Mouse (Mus musculus) inflammation-experienced regulatory T-cells, adult 6 months (primary cell): ENCODE measurements around the gene A930017K11Rik. TPM values are rescaled to one million over a fixed set of nuclear protein-coding genes. Genes with fewer than 3 reads are reported as not detected.
A peak's percentile ranks its signal among the peaks of the same experiment; 100 is the strongest.

Experiments used
- ATAC-seq: one replicate; pipeline ENCODE4 v1.8.0; 2017
- polyA plus RNA-seq, 3 experiments: library from polyadenylated mRNA; unstranded; fragments of 100-300 nt; shearing (Covaris generic); gene quantifications; one replicate each; pipeline ENCODE4 v1.2.1; 2017

Gene A930017K11Rik
- polyA plus RNA-seq, 3 experiments from 2014 or later, result not detected

DNA sequence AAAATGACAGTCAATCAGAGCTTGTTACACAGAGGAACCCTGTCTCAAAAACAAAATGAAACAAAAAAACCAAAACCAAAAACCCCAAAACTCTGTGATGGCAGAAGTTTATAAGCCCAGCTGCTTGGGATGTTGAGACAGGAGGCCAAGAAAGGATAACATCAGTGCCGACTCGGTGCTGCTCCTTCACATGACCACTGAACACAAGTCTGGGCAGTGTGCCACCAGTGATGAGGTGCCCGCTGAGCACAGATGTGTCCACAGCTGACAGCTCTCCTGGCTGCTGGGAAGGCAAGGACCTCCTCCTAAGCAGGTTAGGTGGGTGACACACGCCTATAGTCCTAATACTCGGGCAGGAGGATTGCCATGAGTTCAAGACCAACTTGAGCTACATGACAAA, 30.2 kb downstream of the A930017K11Rik start:
- ATAC-seq, result no peak

DNA sequence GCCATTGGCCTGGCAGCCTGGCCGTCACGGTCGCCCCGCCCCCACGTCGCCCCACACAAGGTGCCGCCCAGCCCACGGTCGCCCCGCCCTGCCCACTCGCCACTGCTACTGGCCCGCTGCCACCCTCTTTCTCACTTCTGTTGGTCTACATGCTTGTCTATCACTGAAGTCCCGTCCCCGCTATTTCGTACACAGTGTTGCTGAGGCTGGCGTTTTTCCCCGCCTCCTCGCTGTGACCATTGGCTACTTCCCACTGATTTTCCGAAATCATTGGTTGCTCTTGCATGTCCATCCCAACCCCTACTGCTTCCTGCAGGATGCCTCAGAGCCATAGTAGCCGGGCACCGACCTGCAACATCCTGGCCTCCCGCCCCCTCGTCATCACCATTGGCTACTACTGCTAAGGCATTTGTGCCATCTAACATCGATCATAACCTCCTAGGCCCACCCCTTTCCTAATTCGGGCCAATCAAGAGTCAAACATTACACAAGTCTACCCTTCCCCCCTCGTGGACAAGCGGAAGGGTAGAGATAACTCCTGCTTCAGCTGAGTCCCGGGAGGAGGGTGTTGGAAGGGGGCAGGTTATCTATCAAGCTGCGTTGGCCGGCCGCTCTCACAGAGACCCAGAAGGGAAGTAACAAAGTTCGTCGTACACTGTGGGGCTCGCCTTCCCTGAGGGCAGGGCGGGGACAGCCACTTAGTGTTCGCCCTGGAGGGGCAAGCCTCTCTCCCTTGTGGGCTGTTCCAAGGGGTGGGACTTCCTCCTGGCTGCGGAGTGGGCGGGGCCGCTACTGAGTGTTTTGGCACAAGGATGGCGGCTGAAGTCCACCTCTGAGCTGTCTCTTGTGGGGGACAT, 32.4 kb downstream of the A930017K11Rik start:
- ATAC-seq, result peak; percentile 93

DNA sequence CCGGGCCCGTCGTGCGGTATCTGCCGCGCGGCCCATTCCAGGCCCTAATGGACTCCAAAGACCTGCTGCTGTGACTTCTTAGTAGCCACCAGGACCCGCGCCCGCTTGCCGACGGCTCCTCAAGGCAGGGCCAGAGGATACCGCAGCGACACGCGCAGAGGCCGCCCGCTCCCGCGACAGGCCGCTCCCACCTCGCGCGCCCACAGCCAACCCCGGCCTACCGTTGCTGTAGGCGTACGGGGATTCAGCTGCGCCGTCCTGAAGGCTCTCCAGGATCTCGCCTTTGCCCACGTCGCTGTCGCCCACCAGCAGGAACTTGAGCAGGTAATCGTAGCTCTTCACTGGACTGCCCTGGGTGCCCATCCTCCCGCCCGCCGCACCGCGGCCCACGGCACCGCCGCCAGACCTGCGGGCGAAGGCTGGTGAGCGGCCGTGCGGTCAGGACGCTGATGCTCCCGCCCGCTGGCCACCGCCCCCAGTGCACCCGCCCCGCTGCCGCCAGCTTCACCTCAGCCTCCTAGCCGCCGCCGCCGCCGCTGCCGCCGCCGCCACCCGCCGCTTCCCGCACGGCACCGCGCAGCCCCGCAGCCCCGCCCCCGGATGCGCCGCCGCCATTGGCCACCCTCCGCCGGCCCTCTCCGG, 33.1 kb downstream of the A930017K11Rik start, which contains the start of gene Rab40c:
TSS of gene Rab40c (minus strand) at position 584 of the 642 bp plus-strand sequence.
- no peak for ATAC-seq

DNA sequence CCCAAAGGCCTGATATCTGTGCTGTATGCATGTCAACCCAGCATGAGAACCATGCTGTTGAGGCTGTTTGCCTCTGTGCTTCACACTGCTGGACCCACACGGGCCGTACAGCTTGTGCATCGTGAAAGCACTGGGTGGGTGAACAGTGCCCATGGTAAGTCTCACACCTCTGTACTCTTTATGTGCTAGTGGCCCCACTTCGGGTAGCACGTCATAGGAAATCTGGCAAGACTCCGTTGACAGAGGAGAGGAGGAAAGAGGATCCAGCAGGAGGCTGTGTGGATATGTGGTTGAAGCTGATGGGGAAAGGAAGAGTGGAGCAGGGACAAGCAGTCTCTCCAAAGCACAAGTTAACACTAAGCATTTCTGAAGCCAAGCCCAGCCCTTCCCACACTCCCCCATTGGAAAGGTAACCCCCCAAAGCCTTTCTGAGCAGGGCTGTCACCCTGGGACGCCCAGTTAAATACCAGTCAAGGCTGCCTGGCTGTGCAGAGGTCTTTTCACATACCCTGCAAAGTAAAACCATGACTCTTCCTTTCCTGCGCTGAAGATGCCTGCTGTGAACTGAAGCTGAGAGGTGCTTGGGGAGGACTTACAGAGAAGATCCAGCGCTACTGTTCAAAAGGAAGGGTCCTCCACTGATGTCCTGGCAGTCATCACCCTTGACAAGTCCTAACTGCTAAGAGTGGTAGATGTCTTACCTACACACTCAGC, 34.2 kb downstream of the A930017K11Rik start:
- no peak for ATAC-seq

DNA sequence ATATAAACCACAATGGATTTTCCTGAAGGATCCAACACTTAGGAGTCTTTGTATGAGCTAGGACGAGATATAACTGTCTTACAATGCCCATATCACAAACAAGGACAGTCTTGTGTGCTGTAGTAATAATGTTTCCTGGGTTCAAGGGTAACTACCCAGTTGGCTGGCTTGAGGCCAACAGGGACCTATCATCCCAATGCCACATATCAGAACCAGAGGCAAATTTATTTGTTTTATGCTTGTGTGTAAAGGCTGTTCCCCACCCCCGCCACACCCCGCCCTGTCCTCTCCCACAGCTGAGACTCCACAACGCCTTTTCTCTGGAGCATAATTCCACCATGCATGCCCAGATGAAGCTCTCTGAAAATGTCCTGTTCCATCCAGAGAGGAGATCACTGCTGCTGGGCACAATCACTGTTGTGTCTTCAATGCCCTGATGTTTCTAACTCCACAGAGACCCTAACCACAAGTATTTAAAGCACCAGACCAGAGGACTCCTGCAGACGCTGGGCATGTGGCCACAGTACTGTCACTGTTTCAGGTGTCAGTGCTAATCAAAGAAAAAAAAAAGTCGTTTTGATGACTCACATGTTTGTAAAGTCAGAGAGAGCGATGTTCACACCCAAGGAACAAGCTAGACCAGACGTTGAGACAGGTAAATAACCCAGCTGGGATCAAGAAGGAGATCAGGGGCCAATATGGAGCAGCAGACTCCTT, 35.3 kb downstream of the A930017K11Rik start:
- no peak for ATAC-seq

DNA sequence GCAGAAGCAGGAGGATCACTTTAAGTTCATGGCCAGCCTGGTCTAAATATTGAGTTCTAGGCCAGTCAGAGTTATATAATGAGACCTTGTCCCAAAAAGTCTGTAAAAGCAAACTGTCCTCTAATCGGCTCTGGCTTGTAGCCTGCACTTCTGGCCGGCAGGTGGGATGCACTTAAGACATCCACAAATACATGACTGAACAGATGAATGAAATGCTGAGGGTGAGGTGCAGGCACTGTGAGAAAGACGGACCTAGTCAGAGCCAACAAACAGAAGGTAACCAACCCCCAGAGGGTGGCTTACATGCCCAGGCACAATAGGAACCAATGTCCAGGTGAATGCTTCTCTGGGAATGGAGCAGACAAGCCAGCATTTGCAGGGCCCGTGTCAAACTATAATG, 38.1 kb downstream of the A930017K11Rik start:
- ATAC-seq, result no peak

DNA sequence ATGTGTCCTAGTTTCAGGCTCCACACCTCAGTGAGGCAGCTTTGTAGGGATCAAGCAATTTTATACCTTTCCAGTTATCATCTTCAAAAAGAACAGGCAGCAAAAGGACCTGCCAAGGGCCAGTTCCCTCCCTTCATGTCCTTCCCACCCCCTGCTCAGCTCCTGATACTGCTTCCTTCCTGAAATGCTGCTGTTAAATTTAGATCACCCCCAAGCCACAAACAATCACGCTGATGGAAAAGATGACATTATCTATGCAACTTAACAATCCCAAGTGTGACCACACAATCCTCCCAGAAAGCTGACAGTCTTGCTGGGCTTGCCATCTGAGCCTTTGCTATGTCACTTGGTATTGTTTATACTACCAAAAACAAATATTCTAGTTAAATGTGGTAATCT, 38.5 kb downstream of the A930017K11Rik start:
- no peak for ATAC-seq

DNA sequence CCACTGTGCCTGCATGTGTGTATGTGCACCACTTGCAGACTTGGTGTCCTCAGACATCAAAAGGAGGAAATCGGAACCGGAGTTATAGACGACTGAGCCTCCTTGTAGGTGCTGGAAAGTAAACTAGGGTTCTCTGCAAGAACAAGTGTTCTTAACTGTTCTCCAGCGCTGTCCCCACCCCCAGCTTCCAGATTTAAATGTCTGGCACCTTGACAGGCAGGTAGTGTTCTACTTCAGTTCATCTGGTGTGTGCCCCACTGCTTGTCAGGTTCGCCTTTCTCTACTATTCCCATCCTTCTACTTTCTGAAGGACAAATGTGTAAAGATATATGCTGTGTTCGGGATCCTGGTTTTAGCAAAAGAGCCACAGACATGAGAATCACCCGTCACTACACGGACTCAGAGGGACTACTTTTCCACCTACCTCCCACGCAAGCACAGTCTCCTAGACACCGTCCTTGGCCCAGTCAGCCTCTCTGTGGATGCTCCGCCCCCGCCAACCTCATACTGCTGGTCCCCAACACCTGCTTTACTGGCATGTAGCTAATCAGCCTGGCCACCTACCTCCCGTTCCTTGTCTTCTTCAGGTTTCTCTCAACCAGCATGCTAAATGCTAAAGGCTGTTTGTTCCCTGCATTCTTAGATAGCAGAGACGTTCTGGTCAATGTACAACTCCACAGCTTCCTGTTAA, 39.0 kb downstream of the A930017K11Rik start:
- ATAC-seq, result no peak

DNA sequence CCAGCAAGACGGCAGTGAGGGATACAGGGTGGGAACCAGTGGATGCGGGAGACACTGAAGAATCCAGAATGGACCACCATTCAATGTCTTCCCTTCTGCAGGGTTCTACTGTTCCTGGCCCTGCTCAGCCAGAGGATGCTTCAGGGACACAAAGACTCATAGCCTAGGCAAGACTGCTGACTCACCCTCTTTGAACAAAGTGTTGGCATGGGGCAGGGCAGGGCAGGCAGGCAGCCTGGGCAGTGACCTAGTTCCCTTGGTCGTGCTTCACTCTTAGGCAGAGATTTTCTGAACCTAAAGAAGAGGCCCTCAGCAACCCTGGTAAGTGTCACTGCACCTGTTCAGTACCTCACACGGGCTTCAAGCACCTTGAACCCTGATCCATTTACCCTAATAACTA, 40.5 kb downstream of the A930017K11Rik start:
- ATAC-seq, result no peak

DNA sequence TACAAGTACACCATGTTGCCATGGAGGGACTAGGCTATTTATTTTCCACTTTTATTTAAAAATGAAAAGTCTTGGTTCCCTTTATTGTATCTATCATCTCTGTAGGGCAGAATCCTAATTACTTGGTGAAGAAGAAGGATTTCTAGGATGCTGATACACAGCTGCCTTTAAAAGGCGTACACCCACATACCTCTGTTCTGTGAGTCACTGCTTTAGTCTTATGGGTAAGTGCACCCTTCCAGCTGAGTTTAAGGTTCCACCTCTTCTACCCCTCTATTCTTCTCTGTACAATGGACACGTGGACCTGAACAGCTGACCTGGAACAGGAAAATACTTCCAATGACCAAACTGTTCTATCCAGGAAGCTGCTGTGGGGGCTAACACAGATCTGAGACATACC, 44.7 kb downstream of the A930017K11Rik start:
- no peak for ATAC-seq

DNA sequence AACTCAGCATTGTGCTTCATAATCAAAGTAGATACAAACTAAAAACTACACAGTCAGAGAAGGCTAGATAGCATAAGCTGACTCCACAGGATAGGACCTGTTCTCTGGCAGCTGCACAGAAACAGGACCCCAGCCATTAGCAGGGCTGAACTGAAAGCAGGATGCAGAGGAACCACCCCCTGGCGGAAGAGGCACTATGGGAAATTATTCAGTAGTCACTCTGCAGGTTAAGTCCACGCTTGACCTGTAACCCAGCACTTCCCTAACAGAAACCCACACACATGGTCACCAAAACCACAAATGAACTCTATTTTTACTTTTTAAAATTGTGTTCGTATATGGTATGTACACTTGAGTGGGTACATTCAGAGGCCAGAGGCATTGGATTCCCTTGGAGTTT, 49.3 kb downstream of the A930017K11Rik start:
- ATAC-seq, result no peak

DNA sequence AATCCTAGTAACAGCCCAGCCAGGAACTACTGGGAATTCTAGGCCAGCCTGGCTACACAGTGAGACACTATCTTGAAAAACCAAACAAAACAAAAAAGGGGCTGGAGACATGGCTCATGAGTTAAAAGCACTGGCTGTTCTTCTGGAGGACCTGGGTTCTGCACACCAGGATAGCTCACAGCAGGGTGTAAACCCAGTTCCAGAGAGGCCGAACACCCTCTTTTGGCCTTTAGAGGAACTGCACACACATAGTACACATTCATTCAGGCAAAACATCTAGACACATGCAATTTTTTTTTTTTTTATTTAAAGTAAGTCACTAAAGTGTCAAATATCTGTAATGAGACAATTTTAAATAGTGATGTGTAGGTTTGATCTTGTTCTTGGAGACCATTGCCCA, 52.2 kb downstream of the A930017K11Rik start:
- no peak for ATAC-seq

Other genes starting within 250 kb of the A930017K11Rik start
- not detected for gene Gng13, start 235.4 kb downstream of the A930017K11Rik start, polyA plus RNA-seq
- 10 to 100 TPM in 1 of 3 experiments, 1 to 10 TPM in 2; 1.4 to 12.9 (median 3.9) TPM for gene Chtf18, start 225.1 kb downstream of the A930017K11Rik start, polyA plus RNA-seq
- gene Rpusd1, start 224.9 kb downstream of the A930017K11Rik start, polyA plus RNA-seq, result 10 to 100 TPM in 2 of 3 experiments, 1 to 10 TPM in 1; 8.6 to 12.5 (median 11.2) TPM
- gene Mslnl, start 216.5 kb downstream of the A930017K11Rik start, polyA plus RNA-seq, result not detected
- not detected for gene Msln, start 198.2 kb downstream of the A930017K11Rik start, polyA plus RNA-seq
- 10 to 100 TPM; 16.4 to 18.4 (median 17.0) TPM for gene Narfl, start 178.8 kb downstream of the A930017K11Rik start, polyA plus RNA-seq
- gene Haghl, start 166.9 kb downstream of the A930017K11Rik start, polyA plus RNA-seq, result 10 to 100 TPM; 23.1 to 41.8 (median 31.1) TPM
- gene Ccdc78, start 166.0 kb downstream of the A930017K11Rik start, polyA plus RNA-seq, result under 1 TPM in 2 of 3 experiments, not detected in 1; 0.50 to 0.75 TPM
- 100 to 1,000 TPM; 158 to 288 (median 193) TPM for gene Fam173a, start 159.7 kb downstream of the A930017K11Rik start, polyA plus RNA-seq
- gene AC134908.4, start 156.9 kb downstream of the A930017K11Rik start, polyA plus RNA-seq, result not detected
- gene Metrn, start 155.4 kb downstream of the A930017K11Rik start, polyA plus RNA-seq, result 1 to 10 TPM; 3.3 to 5.7 (median 5.6) TPM
- gene Fbxl16, start 143.5 kb downstream of the A930017K11Rik start, polyA plus RNA-seq, result not detected
- gene Wdr24, start 128.9 kb downstream of the A930017K11Rik start, polyA plus RNA-seq, result 10 to 100 TPM; 13.8 to 23.4 (median 19.3) TPM
- gene Jmjd8, start 123.7 kb downstream of the A930017K11Rik start, polyA plus RNA-seq, result 10 to 100 TPM; 12.5 to 26.2 (median 23.9) TPM
- gene Stub1, start 119.2 kb downstream of the A930017K11Rik start, polyA plus RNA-seq, result 10 to 100 TPM; 60.7 to 79.7 (median 78.2) TPM
- 1 to 10 TPM in 1 of 3 experiments, not detected in 2; 1.7 TPM for gene Rhbdl1, start 115.3 kb downstream of the A930017K11Rik start, polyA plus RNA-seq
- 1 to 10 TPM in 1 of 3 experiments, under 1 TPM in 2; 0.26 to 1.1 (median 0.67) TPM for gene Gm20683, start 110.8 kb downstream of the A930017K11Rik start, polyA plus RNA-seq
- 10 to 100 TPM; 21.2 to 32.3 (median 23.4) TPM for gene Rhot2, start 107.7 kb downstream of the A930017K11Rik start, polyA plus RNA-seq
- 1 to 10 TPM; 3.3 to 7.0 (median 6.8) TPM for gene Wdr90, start 91.1 kb downstream of the A930017K11Rik start, polyA plus RNA-seq
- gene Mcrip2, start 83.8 kb downstream of the A930017K11Rik start, polyA plus RNA-seq, result 1 to 10 TPM; 2.5 to 3.9 (median 3.5) TPM
- gene Mettl26, start 77.5 kb downstream of the A930017K11Rik start, polyA plus RNA-seq, result 100 to 1,000 TPM in 1 of 3 experiments, 10 to 100 TPM in 2; 91.1 to 121 (median 98.2) TPM
- 1 to 10 TPM in 2 of 3 experiments, under 1 TPM in 1; 0.93 to 1.9 (median 1.4) TPM for gene Wfikkn1, start 71.7 kb downstream of the A930017K11Rik start, polyA plus RNA-seq
- 1 to 10 TPM; 6.0 to 7.9 (median 7.5) TPM for gene Rab40c, start 32.8 kb downstream of the A930017K11Rik start, polyA plus RNA-seq
- 10 to 100 TPM; 22.0 to 28.6 (median 27.4) TPM for gene Pigq, start 7.6 kb downstream of the A930017K11Rik start, polyA plus RNA-seq
- not detected for gene Nhlrc4, start 7.6 kb downstream of the A930017K11Rik start, polyA plus RNA-seq
- gene Capn15, start 33.2 kb upstream of the A930017K11Rik start, polyA plus RNA-seq, result 1 to 10 TPM; 5.6 to 6.0 (median 5.7) TPM
- gene Rab11fip3, start 117.0 kb upstream of the A930017K11Rik start, polyA plus RNA-seq, result 1 to 10 TPM; 1.6 to 3.0 (median 2.7) TPM
- 10 to 100 TPM; 14.2 to 26.5 (median 21.7) TPM for gene Decr2, start 137.8 kb upstream of the A930017K11Rik start, polyA plus RNA-seq
- 1 to 10 TPM in 1 of 3 experiments, under 1 TPM in 2; 0.39 to 1.0 (median 0.52) TPM for gene Nme4, start 143.0 kb upstream of the A930017K11Rik start, polyA plus RNA-seq
- 1 to 10 TPM; 6.0 to 8.5 (median 6.3) TPM for gene Tmem8, start 160.7 kb upstream of the A930017K11Rik start, polyA plus RNA-seq
- gene Mrpl28, start 170.9 kb upstream of the A930017K11Rik start, polyA plus RNA-seq, result 100 to 1,000 TPM in 2 of 3 experiments, 10 to 100 TPM in 1; 94.6 to 150 (median 125) TPM
- 10 to 100 TPM; 10.3 to 11.0 (median 10.9) TPM for gene Axin1, start 186.1 kb upstream of the A930017K11Rik start, polyA plus RNA-seq
- not detected for gene Pdia2, start 246.5 kb upstream of the A930017K11Rik start, polyA plus RNA-seq